Mouse (Mus musculus) CD8-positive naive resting alpha-beta T cell, adult 2 months (primary cell): ENCODE measurements around the gene Ptch1.
A peak's percentile ranks its signal among the peaks of the same experiment; 100 is the strongest.

ENCODE experiments used
- DNase-seq, 2 experiments: peaks; one replicate each; pipeline ENCODE4 v3.0.0; 2022; ENCODE audit warnings: low read depth in 2 of 2, low spot score in 2 of 2

Gene Ptch1

GRCm38 (mm10) chr13:63563781-63564625, 9.4 kb downstream of the Ptch1 start:
- peak; percentile 18 to 38 for DNase-seq

DNA sequence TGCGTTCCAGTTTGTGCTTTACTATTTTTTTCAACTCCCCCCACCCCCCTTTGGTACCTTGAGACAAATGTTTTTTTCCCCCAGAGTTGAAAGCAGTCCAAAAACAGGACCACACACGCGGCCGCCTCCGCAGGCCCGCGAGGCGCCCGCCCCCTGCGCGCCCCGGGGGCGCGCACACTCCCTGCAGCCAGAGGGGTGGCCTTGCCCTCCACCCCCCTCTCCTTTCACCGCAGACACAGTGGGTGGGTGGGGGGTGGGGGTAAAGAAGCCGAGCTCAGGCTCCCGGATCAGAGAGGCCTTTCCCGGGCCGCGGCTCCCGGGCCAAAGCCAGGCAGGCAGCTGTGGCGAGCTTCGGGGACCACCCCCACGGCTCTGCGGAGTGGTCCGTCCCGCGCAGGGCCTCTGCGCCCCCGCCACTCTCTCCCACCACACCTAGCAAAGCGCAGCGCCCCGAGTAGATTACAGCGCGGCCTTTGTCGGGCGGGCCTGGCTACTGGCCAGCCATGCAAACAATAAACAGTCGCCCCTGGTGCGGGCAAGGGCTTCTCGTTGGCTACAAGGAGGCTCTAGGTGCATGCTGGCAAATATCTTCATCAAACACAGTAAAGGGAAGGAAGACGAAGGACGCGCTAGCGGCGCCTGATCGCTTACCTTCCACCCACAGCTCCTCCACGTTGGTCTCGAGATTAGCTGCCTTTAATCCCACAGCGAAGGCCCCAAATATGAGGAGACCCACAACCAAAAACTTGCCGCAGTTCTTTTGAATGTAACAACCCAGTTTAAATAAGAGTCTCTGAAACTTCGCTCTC, 10.2 kb downstream of the Ptch1 start:
- DNase-seq: peak; percentile 56 to 67

GRCm38 (mm10) chr13:63562141-63562971, 11.0 kb downstream of the Ptch1 start:
- DNase-seq: no peak

- DNase-seq: no peak
Measured at GRCm38 (mm10) chr13:63558297-63558890, 15.0 kb downstream of the Ptch1 start.

GRCm38 (mm10) chr13:63556431-63556830, 17.0 kb downstream of the Ptch1 start:
- no peak for DNase-seq

DNA sequence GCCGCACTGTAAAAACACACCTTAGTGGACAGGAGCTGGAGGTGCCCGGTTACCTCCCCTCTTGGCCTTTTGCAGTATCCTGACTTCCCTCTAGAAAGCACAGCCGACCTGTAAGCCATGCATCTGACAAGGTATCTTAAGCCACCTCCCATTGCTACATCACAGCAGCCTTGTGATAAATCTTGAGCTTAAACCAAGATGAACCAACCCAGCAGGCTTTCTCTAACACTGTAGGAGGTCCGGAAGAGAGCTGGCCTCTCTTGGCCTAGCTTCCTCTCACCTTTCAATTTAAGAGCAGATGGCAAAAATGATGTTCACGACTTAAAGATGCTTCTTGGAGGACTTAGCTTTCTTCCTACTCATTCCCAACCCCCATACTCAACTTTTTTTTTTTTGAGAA, 17.5 kb downstream of the Ptch1 start:
- no peak for DNase-seq

- DNase-seq: no peak
Measured at GRCm38 (mm10) chr13:63554569-63554968, 18.8 kb downstream of the Ptch1 start.

GRCm38 (mm10) chr13:63553436-63553835, 20.0 kb downstream of the Ptch1 start:
- no peak for DNase-seq

GRCm38 (mm10) chr13:63552291-63552932, 21.0 kb downstream of the Ptch1 start:
- peak in 1 of 2 experiments; percentile 11 for DNase-seq

- no peak for DNase-seq
Measured at GRCm38 (mm10) chr13:63551552-63552290, 21.7 kb downstream of the Ptch1 start.

- no peak for DNase-seq
Measured at GRCm38 (mm10) chr13:63550367-63550766, 23.0 kb downstream of the Ptch1 start.

DNA sequence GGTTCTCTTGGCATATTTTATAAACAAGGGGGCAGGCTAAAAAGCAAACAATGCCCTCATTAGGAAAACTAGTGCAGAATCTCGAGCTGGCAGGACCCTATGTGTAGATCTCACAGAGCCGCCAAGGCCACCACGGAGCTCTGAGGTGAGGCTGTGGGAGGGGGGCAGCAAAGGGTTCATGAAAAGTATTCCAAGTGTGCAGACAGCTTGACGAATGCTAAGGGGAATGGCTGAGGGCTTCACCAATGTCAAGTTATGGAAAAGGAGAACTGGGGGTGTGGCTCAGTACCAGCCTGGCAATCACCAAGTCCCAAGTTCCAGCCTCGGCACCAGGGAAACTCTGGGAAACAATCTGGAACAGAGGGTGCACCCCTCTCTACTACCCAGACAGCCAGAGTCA, 24.2 kb downstream of the Ptch1 start:
- DNase-seq: no peak

- DNase-seq: no peak
Measured at GRCm38 (mm10) chr13:63548571-63548970, 24.8 kb downstream of the Ptch1 start.

DNA sequence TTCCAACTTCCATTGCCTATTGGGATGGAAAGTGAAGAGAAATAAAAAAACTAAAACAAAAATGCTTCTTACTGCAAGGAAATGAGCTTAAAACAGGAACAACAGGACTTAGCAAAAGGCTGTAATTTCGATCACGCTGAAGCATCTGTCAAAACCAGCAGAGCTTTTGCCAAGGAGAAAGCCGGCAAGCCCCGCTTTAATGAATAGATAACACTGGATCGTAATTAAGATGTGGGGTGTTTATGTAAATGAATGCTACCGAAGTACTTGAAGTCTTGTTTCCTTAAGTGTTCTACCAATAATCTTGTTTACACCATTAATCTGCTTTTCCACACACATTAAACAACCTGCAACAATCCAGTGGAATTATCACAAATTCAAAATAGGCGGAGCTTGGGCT, 28.1 kb downstream of the Ptch1 start:
- DNase-seq: no peak

GRCm38 (mm10) chr13:63544967-63545253, 28.5 kb downstream of the Ptch1 start:
- DNase-seq: no peak

DNA sequence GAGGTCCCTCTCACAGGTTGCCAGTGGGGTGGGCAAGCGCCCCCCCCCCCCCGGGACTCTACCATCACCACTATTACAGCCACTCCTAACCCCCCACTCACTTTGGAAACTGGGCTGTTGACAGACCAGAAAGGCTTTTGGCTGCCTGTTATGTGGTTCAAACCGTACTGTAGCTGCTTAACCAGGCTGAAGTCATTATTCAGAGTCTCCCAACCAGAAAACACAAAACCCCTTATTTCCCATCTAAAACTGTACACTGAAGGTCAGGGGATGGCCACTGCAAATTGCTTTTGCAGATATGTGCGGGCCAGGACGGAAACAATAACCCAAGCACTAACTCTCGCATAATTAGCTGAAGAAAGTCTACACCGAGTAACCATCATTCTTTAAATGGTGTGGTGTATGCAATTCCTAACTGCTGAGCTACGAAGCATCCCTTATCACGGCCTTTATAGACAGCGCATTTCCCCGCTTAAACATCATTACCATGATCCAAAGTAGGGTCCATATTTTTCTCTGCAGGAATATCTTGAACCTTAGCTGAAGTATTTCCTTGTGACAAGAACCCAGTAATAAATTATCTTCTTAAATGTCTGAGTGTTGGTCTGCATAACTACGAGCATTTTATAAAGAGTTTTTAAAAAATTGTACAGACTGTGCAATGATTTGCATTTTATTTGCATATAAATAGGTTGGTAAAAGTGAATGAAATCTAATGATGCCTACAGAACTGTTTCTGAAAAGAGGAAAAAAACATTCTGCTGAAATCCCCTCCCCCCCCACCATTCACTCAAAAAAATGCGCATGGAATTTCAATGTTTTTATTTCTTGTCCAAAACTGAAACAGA, 29.1 kb downstream of the Ptch1 start:
- no peak for DNase-seq

DNA sequence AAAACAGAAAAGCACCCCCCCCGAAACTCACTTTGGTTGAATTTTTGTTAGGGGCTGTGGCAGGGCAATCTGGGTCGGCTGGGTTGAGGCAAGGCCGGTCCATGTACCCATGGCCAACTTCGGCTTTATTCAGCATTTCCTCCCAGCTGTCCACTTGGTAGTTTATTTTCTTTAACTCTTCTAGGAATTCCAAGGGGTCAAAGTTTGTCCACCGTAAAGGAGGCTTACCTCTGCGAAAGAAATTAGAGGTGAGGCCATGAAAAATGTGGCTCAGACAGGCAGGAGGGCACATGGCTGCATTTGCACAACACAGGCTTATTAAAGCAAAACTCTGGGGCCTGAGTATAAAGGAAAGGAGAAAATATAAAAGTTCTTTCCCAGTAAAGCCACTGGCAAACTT, 29.9 kb downstream of the Ptch1 start:
- no peak for DNase-seq

DNA sequence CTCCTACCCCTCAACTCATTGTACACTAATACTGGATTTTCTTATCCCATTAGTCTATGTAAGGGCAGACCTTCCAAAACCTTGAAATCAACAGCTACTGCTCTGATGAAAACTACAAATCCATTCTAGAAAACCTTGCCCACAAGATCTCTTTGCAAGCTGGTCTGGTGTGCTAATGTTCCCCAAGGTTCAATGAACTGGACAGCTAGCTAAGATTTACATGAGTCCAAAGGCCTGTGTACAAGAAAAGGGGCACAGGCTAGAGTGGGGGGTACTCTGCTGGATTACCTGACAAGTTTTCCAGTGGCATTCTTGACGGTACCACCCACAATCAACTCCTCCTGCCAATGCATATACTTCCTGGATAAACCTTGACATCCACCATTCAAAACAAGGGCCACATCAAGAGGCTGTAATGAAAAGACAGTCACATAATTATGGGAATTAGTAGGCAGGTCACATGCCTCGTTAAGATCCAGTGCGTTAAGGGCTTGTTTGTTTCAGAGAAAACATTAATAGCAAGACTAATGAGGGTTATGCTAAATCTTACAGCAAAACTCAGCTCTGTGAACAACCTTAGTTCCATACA, 30.5 kb downstream of the Ptch1 start:
- DNase-seq: no peak

GRCm38 (mm10) chr13:63541510-63541909, 31.9 kb downstream of the Ptch1 start:
- no peak for DNase-seq
